Mouse (Mus musculus) megakaryocyte, embryonic 14.5 days (primary cell): ENCODE data around the gene Ctso. TPM values are rescaled to one million over a fixed set of nuclear protein-coding genes. Genes with fewer than 3 reads are reported as not detected.

ENCODE experiments used
- H3K27me3 ChIP-seq: replicated peaks from 2 replicates; pipeline ENCODE3; 2012; ENCODE audit warnings: inconsistent platforms
- H3K36me3 ChIP-seq: replicated peaks from 2 replicates; pipeline ENCODE3; 2012; ENCODE audit warnings: low read length, inconsistent platforms, mixed read lengths
- H3K4me1 ChIP-seq: 2 replicates; pipeline ENCODE4 v1.6.1; 2012; ENCODE audit warnings: inconsistent platforms
- H3K4me3 ChIP-seq: replicated peaks from 2 replicates; pipeline ENCODE3; 2012; ENCODE audit warnings: moderate library complexity, mild to moderate bottlenecking, inconsistent platforms
- H3K9me3 ChIP-seq: 2 replicates; pipeline ENCODE4 v1.6.1; 2012; ENCODE audit warnings: inconsistent platforms
- FLI1 ChIP-seq: IDR thresholded peaks from 2 replicates; pipeline ENCODE4 v1.6.1; 2012; ENCODE audit warnings: low read length, inconsistent platforms, mixed read lengths
- GATA1 ChIP-seq: IDR thresholded peaks from 3 replicates; pipeline ENCODE4 v1.6.1; 2012; ENCODE audit warnings: mixed read lengths, low read length, inconsistent platforms, borderline replicate concordance
- polyA plus RNA-seq: library from polyadenylated mRNA; stranded (reverse); fragments of >175 nt; gene quantifications from 2 replicates; pipeline ENCODE4 v1.2.3, GENCODE M21; 2012; ENCODE audit warnings: low replicate concordance; ENCODE audit not compliant: insufficient read depth

Ctso gene
- polyA plus RNA-seq, 1 experiment, result 3.7 TPM

DNA sequence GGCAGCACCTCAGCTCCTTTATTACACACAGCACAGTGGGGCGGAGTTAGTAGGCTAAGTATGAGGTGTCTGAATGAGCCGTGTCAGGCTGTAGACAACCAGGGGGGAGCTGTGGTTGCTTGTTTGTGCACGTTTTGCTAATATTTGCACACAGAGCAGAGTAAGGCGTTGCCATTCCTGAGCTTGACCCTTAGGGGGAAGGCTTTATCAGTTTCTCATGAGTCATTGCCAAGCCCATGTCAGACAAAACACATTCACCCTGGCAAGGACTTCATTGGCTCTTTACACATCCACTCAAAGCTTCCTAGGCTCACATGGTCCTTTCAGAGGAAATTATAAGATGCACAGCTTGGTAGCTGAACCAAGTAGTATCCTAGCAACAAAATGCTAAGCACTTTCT is 9.5 kb upstream of the Ctso start:
- no peaks in the 10 kb centered on the region for H3K27me3 ChIP-seq
- no peak overlapping the region for H3K4me3 ChIP-seq
- H3K36me3 ChIP-seq, result no peaks in the 10 kb centered on the region
- H3K4me1 ChIP-seq, result peaks cover 21% of the 10 kb centered on the region
- no peaks in the 10 kb centered on the region for H3K9me3 ChIP-seq
- TF ChIP-seq FLI1, result no peak
- TF ChIP-seq GATA1, result no peak

DNA sequence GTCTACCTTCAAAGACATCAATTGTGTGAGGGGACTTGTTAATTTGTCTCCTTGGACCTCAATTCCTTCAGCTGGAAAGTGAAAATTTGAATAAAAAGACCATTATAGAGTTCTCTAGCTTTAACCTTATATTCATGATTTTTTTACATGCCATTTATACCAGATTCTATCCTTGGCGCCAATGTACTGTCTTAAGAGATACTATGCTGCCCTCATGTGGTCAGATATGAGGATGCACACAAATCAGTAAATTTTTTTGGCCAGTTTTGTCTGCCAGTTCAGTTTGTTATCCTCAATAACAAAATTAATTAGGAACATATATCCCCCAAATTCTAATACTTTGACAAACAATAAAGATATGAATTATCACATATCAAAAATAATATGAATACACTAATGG is 7.5 kb upstream of the Ctso start:
- no peaks in the 10 kb centered on the region for H3K27me3 ChIP-seq
- no peaks in the 10 kb centered on the region for H3K9me3 ChIP-seq
- TF ChIP-seq FLI1, result no peak
- TF ChIP-seq GATA1, result no peak
- H3K4me3 ChIP-seq, result no peak overlapping the region
- H3K4me1 ChIP-seq, result peaks cover 24% of the 10 kb centered on the region
- H3K36me3 ChIP-seq, result no peaks in the 10 kb centered on the region

- no peak overlapping the region for H3K4me3 ChIP-seq
- no peak for TF ChIP-seq FLI1
- no peak for TF ChIP-seq GATA1
- H3K9me3 ChIP-seq, result no peaks in the 10 kb centered on the region
- no peaks in the 10 kb centered on the region for H3K36me3 ChIP-seq
- no peaks in the 10 kb centered on the region for H3K27me3 ChIP-seq
- H3K4me1 ChIP-seq, result peaks cover 29% of the 10 kb centered on the region
These were observed 6.5 kb upstream of the Ctso start for GRCm38 (mm10) chr3:81925856-81926255.

DNA sequence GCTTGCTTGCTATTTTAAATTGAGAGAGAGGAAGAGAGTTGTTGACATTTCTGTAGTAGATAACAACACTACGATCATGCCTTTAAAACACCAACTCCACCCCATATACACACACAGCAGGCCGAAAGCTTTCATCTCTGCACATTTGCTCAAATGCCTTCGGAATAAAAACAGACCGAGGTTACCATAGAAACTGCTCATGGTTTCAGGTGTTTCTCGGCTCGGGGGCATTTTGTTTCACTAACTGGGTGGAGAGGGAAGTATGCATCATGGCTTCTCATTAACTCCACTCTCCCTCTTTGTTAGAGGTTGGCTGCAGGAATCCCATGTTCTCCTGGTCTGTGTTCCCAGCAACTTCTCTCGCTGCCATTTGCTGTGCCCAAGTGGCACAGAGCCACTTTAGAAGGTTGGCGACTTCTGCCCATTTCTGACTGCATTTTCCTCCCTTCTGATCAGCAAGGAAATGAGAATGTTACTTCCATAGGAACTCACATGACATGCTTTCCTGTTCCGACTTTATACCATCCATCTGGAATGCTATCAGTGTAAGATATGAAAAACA is 5.6 kb upstream of the Ctso start:
- H3K4me3 ChIP-seq, result no peak overlapping the region
- H3K9me3 ChIP-seq, result no peaks in the 10 kb centered on the region
- no peaks in the 10 kb centered on the region for H3K36me3 ChIP-seq
- peaks cover 31% of the 10 kb centered on the region for H3K4me1 ChIP-seq
- TF ChIP-seq FLI1, result no peak
- TF ChIP-seq GATA1, result no peak
- H3K27me3 ChIP-seq, result no peaks in the 10 kb centered on the region

GRCm38 (mm10) chr3:81929073-81929472 is 3.3 kb upstream of the Ctso start:
- Histone ChIP-seq H3K27me3 (no peaks in the 10 kb centered on the region), H3K4me1 (peaks cover 37% of the 10 kb centered on the region), H3K4me3 (no peak overlapping the region), H3K36me3 (no peaks in the 10 kb centered on the region), H3K9me3 (no peaks in the 10 kb centered on the region)
- TF ChIP-seq FLI1 (no peak), GATA1 (no peak)

DNA sequence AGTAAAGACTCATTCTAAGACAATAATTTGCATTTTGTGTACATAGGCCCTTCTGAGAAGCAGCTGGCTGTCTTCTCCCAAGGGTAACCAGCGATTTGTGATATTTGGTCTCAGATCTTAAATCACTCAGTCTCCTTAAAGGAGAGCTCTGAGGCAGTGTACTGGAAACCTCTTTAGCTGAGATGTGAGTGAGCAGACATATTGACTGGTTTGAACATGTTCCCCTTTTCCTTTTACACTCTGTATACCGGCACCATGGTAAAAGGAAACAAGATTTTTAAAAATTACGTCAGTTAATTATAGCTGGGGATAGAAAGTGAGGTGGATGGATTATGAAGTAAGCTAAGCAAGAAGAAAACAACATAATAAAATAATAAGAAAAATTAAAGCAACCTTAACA is 706 bp upstream of the Ctso start:
- Histone ChIP-seq H3K36me3 (no peaks in the 10 kb centered on the region), H3K4me3 (no peak overlapping the region), H3K27me3 (no peaks in the 10 kb centered on the region), H3K9me3 (no peaks in the 10 kb centered on the region), H3K4me1 (peaks cover 39% of the 10 kb centered on the region)
- TF ChIP-seq GATA1 (no peak), FLI1 (no peak)

DNA sequence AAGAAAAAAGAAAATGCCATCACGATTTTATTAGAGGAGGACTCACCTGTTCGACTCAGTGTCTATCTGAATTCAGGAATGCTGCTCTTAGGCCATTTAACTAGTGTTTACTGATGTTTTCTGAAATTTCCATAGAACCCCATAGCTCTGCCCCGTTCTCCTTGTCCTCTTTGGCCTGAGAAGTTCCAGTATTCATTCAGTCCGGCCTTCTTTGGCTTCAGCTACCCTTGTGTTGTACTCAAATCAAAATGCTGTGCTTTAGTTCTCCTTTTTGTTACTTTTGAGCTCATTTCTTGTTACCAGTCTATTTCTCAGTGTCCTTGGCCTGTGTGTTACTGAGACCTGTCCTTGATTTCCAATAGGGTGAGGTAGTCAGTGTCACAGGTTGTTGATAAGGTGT is 947 bp downstream of the Ctso start:
- Histone ChIP-seq H3K9me3 (no peaks in the 10 kb centered on the region), H3K36me3 (no peaks in the 10 kb centered on the region), H3K4me1 (peaks cover 39% of the 10 kb centered on the region), H3K27me3 (no peaks in the 10 kb centered on the region), H3K4me3 (peak overlapping the region; percentile 4)
- TF ChIP-seq FLI1 (no peak), GATA1 (no peak)

GRCm38 (mm10) chr3:81938924-81939323 is 6.5 kb downstream of the Ctso start:
- H3K4me3 ChIP-seq, result no peak overlapping the region
- no peaks in the 10 kb centered on the region for H3K9me3 ChIP-seq
- no peaks in the 10 kb centered on the region for H3K27me3 ChIP-seq
- H3K4me1 ChIP-seq, result peaks cover 19% of the 10 kb centered on the region
- H3K36me3 ChIP-seq, result peaks cover 20% of the 10 kb centered on the region
- TF ChIP-seq FLI1 (no peak), GATA1 (no peak)

GRCm38 (mm10) chr3:81942341-81942740 is 9.9 kb downstream of the Ctso start:
- Histone ChIP-seq H3K4me3 (no peak overlapping the region), H3K36me3 (peaks cover 33% of the 10 kb centered on the region), H3K4me1 (peaks cover 10% of the 10 kb centered on the region), H3K9me3 (no peaks in the 10 kb centered on the region), H3K27me3 (no peaks in the 10 kb centered on the region)
- TF ChIP-seq GATA1 (no peak), FLI1 (no peak)

DNA sequence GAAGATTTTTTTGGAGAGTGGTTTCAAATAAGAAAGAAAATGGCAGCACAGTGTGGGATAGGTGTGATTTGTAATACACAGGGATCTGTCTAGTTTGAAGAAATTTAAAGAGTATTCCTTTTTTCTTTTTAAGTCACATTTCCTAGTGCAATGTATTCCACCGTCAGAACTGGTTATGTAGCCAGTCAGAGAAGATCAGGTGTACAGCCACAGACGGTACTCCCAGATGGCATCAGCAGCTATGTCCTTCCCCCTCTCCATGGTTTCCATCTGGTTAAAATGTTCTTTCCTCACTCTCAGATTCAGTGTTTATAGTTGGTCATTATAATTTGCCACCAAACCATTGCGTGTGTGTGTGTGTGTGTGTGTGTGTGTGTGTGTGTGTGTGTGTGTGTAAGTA is 10.7 kb downstream of the Ctso start:
- H3K9me3 ChIP-seq, result no peaks in the 10 kb centered on the region
- no peak overlapping the region for H3K4me3 ChIP-seq
- H3K27me3 ChIP-seq, result no peaks in the 10 kb centered on the region
- peaks cover 35% of the 10 kb centered on the region for H3K36me3 ChIP-seq
- TF ChIP-seq FLI1, result no peak
- TF ChIP-seq GATA1, result no peak
- H3K4me1 ChIP-seq, result peaks cover 10% of the 10 kb centered on the region

DNA sequence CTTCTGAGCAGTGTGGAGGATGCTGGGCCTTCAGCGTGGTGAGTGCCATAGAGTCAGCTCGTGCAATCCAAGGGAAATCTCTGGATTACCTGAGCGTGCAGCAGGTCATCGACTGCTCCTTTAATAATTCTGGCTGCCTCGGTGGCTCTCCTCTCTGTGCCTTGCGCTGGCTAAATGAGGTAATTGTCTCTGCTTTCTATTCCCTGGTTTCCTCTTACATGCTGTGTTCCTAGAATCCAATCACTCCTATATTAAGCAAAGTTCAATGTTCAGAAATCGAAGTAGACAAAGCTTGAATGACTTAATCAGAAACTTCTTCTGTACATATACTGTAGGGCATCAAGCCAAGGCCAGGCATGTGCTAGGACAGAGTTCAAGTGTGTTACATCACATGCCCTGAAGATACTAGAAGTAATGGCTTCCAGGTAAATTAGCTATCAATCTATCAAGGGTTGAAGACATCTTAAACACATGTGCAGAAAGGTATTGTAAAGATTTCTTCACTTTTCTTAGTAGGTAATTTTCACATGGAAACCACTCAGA is 12.5 kb downstream of the Ctso start:
- peaks cover 22% of the 10 kb centered on the region for H3K4me1 ChIP-seq
- TF ChIP-seq FLI1 (no peak), GATA1 (no peak)
- H3K27me3 ChIP-seq, result no peaks in the 10 kb centered on the region
- peaks cover 35% of the 10 kb centered on the region for H3K36me3 ChIP-seq
- no peak overlapping the region for H3K4me3 ChIP-seq
- no peaks in the 10 kb centered on the region for H3K9me3 ChIP-seq
